Mouse (Mus musculus) hindbrain, embryonic 12.5 days (tissue): Measurements from ENCODE around the gene Lrp5. TPM values are rescaled to one million over a fixed set of nuclear protein-coding genes. Genes with fewer than 3 reads are reported as not detected.

Experiments used
- ATAC-seq: fragments of 200-750 bp; cut with Nextera tagmentation; 2 replicates; pipeline ENCODE4 v1.8.0; 2017; ENCODE audit warnings: moderate TSS enrichment; ENCODE audit not compliant: low FRiP score
- H3K27ac ChIP-seq: fragments of 300-500 bp; sonication (generic); 2 replicates; pipeline ENCODE4 v1.5.1; 2016; ENCODE audit warnings: mild to moderate bottlenecking
- H3K27me3 ChIP-seq: fragments of 300-500 bp; sonication (generic); 2 replicates; pipeline ENCODE4 v1.6.1; 2016; ENCODE audit warnings: mild to moderate bottlenecking
- H3K36me3 ChIP-seq: fragments of 300-500 bp; sonication (generic); 2 replicates; pipeline ENCODE4 v1.6.1; 2016; ENCODE audit warnings: mild to moderate bottlenecking
- H3K4me1 ChIP-seq: fragments of 300-500 bp; sonication (generic); 2 replicates; pipeline ENCODE4 v1.6.1; 2016
- H3K4me2 ChIP-seq: fragments of 300-500 bp; sonication (generic); replicated peaks from 2 replicates; pipeline ENCODE4 v1.6.1; 2016; ENCODE audit warnings: mild to moderate bottlenecking
- H3K4me3 ChIP-seq: fragments of 300-500 bp; sonication (generic); 2 replicates; pipeline ENCODE4 v1.5.1; 2016; ENCODE audit warnings: mild to moderate bottlenecking
- H3K9ac ChIP-seq: fragments of 300-500 bp; sonication (generic); 2 replicates; pipeline ENCODE4 v1.6.1; 2016; ENCODE audit warnings: mild to moderate bottlenecking, moderate library complexity
- H3K9me3 ChIP-seq: fragments of 300-500 bp; sonication (generic); replicated peaks from 2 replicates; pipeline ENCODE4 v1.6.1; 2016; ENCODE audit warnings: mild to moderate bottlenecking
- WGBS: fragments of 180-500 bp; shearing (Covaris S2); methylation state at CpG from one replicate; pipeline ENCODE4 v1.1.7; 2016; 5-methylcytosine and 5-hydroxymethylcytosine counted together
- polyA plus RNA-seq: library from polyadenylated mRNA; unstranded; fragments of >200 nt; fragmentation: Nextera tagmentation; extraction: Ambion mirVana; gene quantifications from 2 replicates; pipeline ENCODE4 v1.2.1, GENCODE M21; 2016

Gene Lrp5
- 3.8 and 4.0 TPM in 2 replicates for polyA plus RNA-seq

- under 1% methylated on average over 64 of the region's 83 CpGs for WGBS
- H3K9me3 ChIP-seq: no peaks in the 10 kb centered on the region
- H3K4me1 ChIP-seq: peaks cover 37% of the 10 kb centered on the region
- H3K27me3 ChIP-seq: peaks cover 18% of the 10 kb centered on the region
- H3K4me3 ChIP-seq: peak within 1 kb of the TSS; percentile 88
- peak; percentile 29 for ATAC-seq
- H3K4me2 ChIP-seq: peak within 1 kb of the TSS; percentile 98
- peak within 1 kb of the TSS; percentile 85 for H3K9ac ChIP-seq
- no peaks in the 10 kb centered on the region for H3K36me3 ChIP-seq
- peak within 1 kb of the TSS; percentile 60 for H3K27ac ChIP-seq
These were observed at the start of gene Lrp5 for GRCm38 (mm10) chr19:3686215-3686894. Lrp5 (minus strand) TSS chr19:3686564.

- H3K4me3 ChIP-seq: no peak overlapping the region
- H3K9ac ChIP-seq: no peak overlapping the region
- no peak for ATAC-seq
- no peaks in the 10 kb centered on the region for H3K9me3 ChIP-seq
- H3K27me3 ChIP-seq: no peaks in the 10 kb centered on the region
- no peaks in the 10 kb centered on the region for H3K36me3 ChIP-seq
- WGBS: 87% methylated on average over 3 of the region's 3 CpGs
- no peak overlapping the region for H3K4me2 ChIP-seq
- no peak overlapping the region for H3K27ac ChIP-seq
- H3K4me1 ChIP-seq: no peaks in the 10 kb centered on the region
These were observed 49.6 kb upstream of the Lrp5 start for GRCm38 (mm10) chr19:3736001-3736400.

DNA sequence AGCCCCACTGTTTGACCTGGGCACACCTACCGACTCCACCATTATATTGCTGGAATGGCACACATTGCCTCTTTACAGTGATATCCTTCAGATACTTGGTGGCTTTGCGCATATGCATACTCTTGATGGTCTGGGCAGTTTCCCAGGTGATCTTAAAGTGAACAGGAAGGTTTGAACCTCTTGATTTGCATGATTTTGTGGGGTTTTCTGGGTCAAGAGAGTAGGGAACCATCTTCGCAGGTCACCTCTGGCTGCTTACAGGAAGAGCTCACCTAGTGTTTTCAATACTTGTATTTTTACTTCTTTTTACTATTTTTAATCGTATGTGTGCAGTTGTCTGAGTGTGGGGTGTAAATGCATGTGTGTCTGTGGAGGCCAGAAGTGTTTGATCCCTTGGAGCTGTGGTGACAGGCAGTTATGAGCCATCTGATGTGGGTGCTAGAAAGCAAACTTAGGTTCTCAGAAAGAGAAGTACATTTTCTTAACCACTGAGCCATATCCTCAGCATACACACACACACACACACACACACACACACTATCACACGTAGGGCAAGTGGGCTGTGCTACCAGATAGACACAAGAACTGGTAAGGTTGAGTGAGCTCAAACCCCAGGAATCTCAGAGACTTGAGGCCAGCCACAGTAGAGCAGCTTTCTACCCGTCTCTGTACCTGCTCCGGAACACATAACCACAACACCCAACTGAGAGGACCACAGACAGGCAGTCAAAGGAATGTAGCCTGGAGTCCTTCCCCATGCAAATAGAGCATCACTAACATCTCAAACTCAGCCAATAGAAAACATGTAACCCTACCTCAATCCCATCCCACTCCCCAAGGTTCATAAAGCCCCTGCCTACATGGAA is 44.6 kb upstream of the Lrp5 start:
- WGBS: 90% methylated on average over 7 of the region's 7 CpGs

GRCm38 (mm10) chr19:3728901-3729300 is 42.5 kb upstream of the Lrp5 start:
- Histone ChIP-seq H3K4me3 (no peak overlapping the region), H3K9ac (no peak overlapping the region), H3K36me3 (no peaks in the 10 kb centered on the region), H3K4me1 (no peaks in the 10 kb centered on the region), H3K27me3 (no peaks in the 10 kb centered on the region), H3K9me3 (no peaks in the 10 kb centered on the region), H3K27ac (no peak overlapping the region), H3K4me2 (no peak overlapping the region)
- ATAC-seq: no peak
- 78% methylated on average over 2 of the region's 2 CpGs for WGBS

More for the DNA sequence above, 44.6 kb upstream of the Lrp5 start:
- no peaks in the 10 kb centered on the region for H3K36me3 ChIP-seq
- no peak for ATAC-seq
- no peaks in the 10 kb centered on the region for H3K4me1 ChIP-seq
- H3K4me2 ChIP-seq: no peak overlapping the region
- no peaks in the 10 kb centered on the region for H3K9me3 ChIP-seq
- H3K27me3 ChIP-seq: no peaks in the 10 kb centered on the region
- no peak overlapping the region for H3K4me3 ChIP-seq
- no peak overlapping the region for H3K27ac ChIP-seq
- H3K9ac ChIP-seq: no peak overlapping the region

GRCm38 (mm10) chr19:3724779-3725178 is 38.4 kb upstream of the Lrp5 start:
- 33% methylated on average over 1 of the region's 1 CpGs for WGBS
- H3K27ac ChIP-seq: no peak overlapping the region
- H3K4me2 ChIP-seq: no peak overlapping the region
- peaks cover 3% of the 10 kb centered on the region; the same call in 1 of the 2 replicates for H3K4me1 ChIP-seq
- no peak overlapping the region for H3K4me3 ChIP-seq
- H3K36me3 ChIP-seq: no peaks in the 10 kb centered on the region
- no peaks in the 10 kb centered on the region for H3K9me3 ChIP-seq
- no peak for ATAC-seq
- no peaks in the 10 kb centered on the region for H3K27me3 ChIP-seq
- no peak overlapping the region for H3K9ac ChIP-seq

DNA sequence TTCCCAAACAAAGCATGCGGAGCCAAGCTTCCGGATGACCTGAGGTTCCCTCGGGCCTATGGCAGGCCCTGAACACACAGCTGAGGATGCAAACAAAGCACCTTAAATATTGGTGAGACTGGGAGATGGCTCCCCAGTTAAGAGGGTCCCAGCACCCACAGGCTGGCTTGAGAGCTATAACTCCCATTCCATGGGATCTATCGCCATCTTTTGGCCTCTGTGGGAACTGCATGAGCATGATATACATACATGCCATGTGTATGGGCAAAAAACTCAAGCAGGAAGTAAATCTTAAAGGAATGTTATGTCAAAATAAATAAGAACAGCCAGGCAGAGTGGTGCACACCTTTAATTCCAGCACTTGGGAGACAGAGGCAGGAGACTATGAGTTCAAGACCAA is 37.5 kb upstream of the Lrp5 start:
- peaks cover 12% of the 10 kb centered on the region for H3K4me1 ChIP-seq
- no peaks in the 10 kb centered on the region for H3K27me3 ChIP-seq
- H3K9me3 ChIP-seq: no peaks in the 10 kb centered on the region
- no peak overlapping the region for H3K4me3 ChIP-seq
- no peak overlapping the region for H3K4me2 ChIP-seq
- no peaks in the 10 kb centered on the region for H3K36me3 ChIP-seq
- no peak overlapping the region for H3K9ac ChIP-seq
- 77% methylated on average over 4 of the region's 4 CpGs for WGBS
- H3K27ac ChIP-seq: no peak overlapping the region
- no peak for ATAC-seq

DNA sequence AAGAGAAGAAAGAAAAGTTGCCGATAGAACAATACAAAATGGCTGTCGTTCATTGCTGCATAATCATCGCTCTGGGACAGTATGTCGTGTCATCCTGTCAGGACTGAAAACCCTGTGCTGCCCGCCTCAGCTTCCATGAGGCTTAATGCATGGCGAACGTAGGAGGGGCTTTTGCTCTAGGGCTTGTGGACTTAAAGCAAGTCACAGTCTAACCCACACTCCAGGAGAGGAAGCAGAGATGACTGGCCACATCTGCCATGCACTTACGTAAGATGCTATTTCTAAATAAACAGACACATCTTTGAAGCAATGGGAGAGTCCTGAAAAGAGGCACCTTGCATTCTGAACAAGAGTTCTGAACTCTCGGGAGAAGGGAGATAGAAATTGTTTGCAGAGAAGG is 36.8 kb upstream of the Lrp5 start:
- Histone ChIP-seq H3K9me3 (no peaks in the 10 kb centered on the region), H3K27me3 (no peaks in the 10 kb centered on the region), H3K27ac (no peak overlapping the region), H3K9ac (no peak overlapping the region), H3K36me3 (peaks cover 2% of the 10 kb centered on the region; the same call in 1 of the 2 replicates), H3K4me3 (no peak overlapping the region), H3K4me2 (no peak overlapping the region), H3K4me1 (peaks cover 14% of the 10 kb centered on the region)
- 93% methylated on average over 9 of the region's 9 CpGs for WGBS
- ATAC-seq: no peak

GRCm38 (mm10) chr19:3719362-3719891 is 33.1 kb upstream of the Lrp5 start:
- Histone ChIP-seq H3K4me1 (peaks cover 14% of the 10 kb centered on the region), H3K36me3 (peaks cover 33% of the 10 kb centered on the region), H3K9ac (peak overlapping the region; percentile 49), H3K27ac (no peak overlapping the region), H3K9me3 (no peaks in the 10 kb centered on the region), H3K4me3 (peak overlapping the region; percentile 32), H3K27me3 (no peaks in the 10 kb centered on the region), H3K4me2 (peak overlapping the region; percentile 61)
- peak; percentile 73 for ATAC-seq
- 1% methylated on average over 27 of the region's 27 CpGs for WGBS

DNA sequence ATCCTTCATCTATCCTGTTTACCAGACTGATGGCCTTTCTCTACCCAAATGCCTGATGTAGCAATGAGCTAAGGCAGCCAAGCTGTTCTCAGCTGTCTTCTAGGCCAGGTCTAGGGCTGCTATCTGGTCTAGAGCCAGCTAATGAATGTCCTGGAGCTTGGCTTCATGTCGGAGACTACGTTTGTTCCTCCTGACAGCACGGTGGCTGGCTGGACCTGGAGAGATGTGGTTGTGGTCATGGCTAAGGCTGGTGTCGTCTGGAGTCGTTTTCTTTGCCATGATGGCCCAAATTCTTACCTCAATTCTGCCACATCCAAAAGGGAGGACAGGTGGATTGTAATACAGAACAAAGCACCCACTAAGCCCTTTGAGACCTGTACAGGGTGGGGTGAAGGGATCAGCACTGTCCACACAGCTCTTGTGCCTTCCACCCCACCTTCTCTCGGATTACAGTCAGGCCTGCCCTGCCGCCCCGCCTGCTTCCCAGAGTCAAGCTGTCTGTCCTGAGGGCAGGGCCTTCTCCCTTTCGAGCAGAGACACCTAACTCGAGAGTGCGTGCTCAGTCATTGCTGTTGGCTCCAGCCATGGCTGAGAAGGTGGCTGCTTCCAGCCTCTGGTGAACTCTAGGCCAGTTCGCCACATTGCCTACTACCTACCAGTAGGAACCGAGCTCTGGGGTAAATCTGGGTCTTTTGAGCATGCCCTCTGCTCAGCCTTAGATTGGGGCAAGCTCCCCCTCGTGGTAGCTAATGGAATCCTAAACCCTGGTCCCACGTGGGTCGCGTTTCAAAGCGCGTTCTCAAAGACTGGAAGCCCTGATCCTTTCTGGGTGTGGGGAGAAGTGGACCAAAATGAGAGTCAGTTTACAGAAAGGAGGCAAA is 32.4 kb upstream of the Lrp5 start:
- peaks cover 33% of the 10 kb centered on the region for H3K36me3 ChIP-seq

GRCm38 (mm10) chr19:3714381-3714780 is 28.0 kb upstream of the Lrp5 start:
- H3K4me1 ChIP-seq: peaks cover 10% of the 10 kb centered on the region
- H3K36me3 ChIP-seq: peaks cover 33% of the 10 kb centered on the region
- no peak overlapping the region for H3K4me2 ChIP-seq
- no peaks in the 10 kb centered on the region for H3K9me3 ChIP-seq
- no peaks in the 10 kb centered on the region for H3K27me3 ChIP-seq
- 92% methylated on average over 6 of the region's 6 CpGs for WGBS
- ATAC-seq: no peak
- H3K4me3 ChIP-seq: no peak overlapping the region
- no peak overlapping the region for H3K27ac ChIP-seq
- no peak overlapping the region for H3K9ac ChIP-seq

More for the DNA sequence above, 32.4 kb upstream of the Lrp5 start:
- peaks cover 14% of the 10 kb centered on the region for H3K4me1 ChIP-seq
- H3K9me3 ChIP-seq: no peaks in the 10 kb centered on the region
- WGBS: 41% methylated on average over 19 of the region's 19 CpGs
- peak overlapping the region; percentile 61 for H3K4me2 ChIP-seq
- no peaks in the 10 kb centered on the region for H3K27me3 ChIP-seq
- ATAC-seq: peak; percentile 62
- no peak overlapping the region for H3K27ac ChIP-seq
- peak overlapping the region; percentile 32 for H3K4me3 ChIP-seq
- peak overlapping the region; percentile 49 for H3K9ac ChIP-seq

DNA sequence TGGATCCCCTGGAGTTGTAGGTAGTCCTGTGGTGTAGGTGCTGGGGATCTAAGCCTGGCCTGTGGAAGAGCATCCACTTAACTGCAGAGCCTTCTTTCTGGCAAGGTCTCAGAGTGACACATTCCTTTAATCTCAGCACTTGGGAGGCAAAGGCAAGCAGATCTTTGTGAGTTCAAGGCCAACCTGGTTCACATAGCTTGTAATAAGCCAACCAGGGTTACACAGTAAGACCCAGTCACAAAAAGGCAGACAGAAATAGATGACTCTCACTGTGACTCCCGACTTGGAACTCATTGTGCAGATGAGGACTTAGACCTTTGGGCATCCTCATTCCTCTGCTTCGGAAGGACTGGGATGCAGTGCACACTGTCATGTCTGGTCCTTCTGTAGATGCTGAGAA is 24.1 kb upstream of the Lrp5 start:
- H3K9me3 ChIP-seq: no peaks in the 10 kb centered on the region
- 94% methylated on average over 2 of the region's 2 CpGs for WGBS
- no peak overlapping the region for H3K4me2 ChIP-seq
- no peak for ATAC-seq
- H3K4me1 ChIP-seq: peaks cover 16% of the 10 kb centered on the region
- H3K4me3 ChIP-seq: no peak overlapping the region
- H3K27ac ChIP-seq: no peak overlapping the region
- no peak overlapping the region for H3K9ac ChIP-seq
- peaks cover 3% of the 10 kb centered on the region; the same call in 1 of the 2 replicates for H3K36me3 ChIP-seq
- no peaks in the 10 kb centered on the region for H3K27me3 ChIP-seq
